Mouse (Mus musculus) hindbrain, embryonic 15.5 days (tissue): ENCODE results near the gene Tdo2. TPM values are rescaled to one million over a fixed set of nuclear protein-coding genes. Genes with fewer than 3 reads are reported as not detected.

ENCODE experiments used
- ATAC-seq: fragments of 200-750 bp; cut with Nextera tagmentation; 2 replicates; pipeline ENCODE4 v1.8.0; 2017; ENCODE audit warnings: low read depth, moderate number of reproducible peaks, moderate TSS enrichment; ENCODE audit not compliant: low FRiP score
- H3K27ac ChIP-seq: fragments of 300-500 bp; sonication (generic); replicated peaks from 2 replicates; pipeline ENCODE4 v1.5.1; 2015; ENCODE audit warnings: mild to moderate bottlenecking, inconsistent platforms
- H3K27me3 ChIP-seq: fragments of 300-500 bp; sonication (generic); 2 replicates; pipeline ENCODE4 v1.6.1; 2015; ENCODE audit warnings: control low read depth, inconsistent platforms
- H3K36me3 ChIP-seq: fragments of 300-500 bp; sonication (generic); 2 replicates; pipeline ENCODE4 v1.6.1; 2015; ENCODE audit warnings: control low read depth, inconsistent platforms
- H3K4me1 ChIP-seq: fragments of 300-500 bp; sonication (generic); replicated peaks from 2 replicates; pipeline ENCODE4 v1.6.1; 2015; ENCODE audit warnings: control low read depth, inconsistent platforms
- H3K4me2 ChIP-seq: fragments of 300-500 bp; sonication (generic); 2 replicates; pipeline ENCODE4 v1.6.1; 2015; ENCODE audit warnings: moderate library complexity, mild to moderate bottlenecking, inconsistent platforms
- H3K4me3 ChIP-seq: fragments of 300-500 bp; sonication (generic); 2 replicates; pipeline ENCODE4 v1.5.1; 2015; ENCODE audit warnings: mild to moderate bottlenecking, inconsistent platforms
- H3K9ac ChIP-seq: fragments of 300-500 bp; sonication (generic); 2 replicates; pipeline ENCODE4 v1.6.1; 2015; ENCODE audit warnings: inconsistent platforms
- H3K9me3 ChIP-seq: fragments of 300-500 bp; sonication (generic); 2 replicates; pipeline ENCODE4 v1.6.1; 2016; ENCODE audit warnings: control low read depth, inconsistent platforms
- WGBS: fragments of 180-500 bp; shearing (Covaris S2); methylation state at CpG from one replicate; pipeline ENCODE4 v1.1.7; 2015; 5-methylcytosine and 5-hydroxymethylcytosine counted together
- polyA plus RNA-seq: library from polyadenylated mRNA; unstranded; fragments of >200 nt; fragmentation: Nextera tagmentation; extraction: Ambion mirVana; gene quantifications from 2 replicates; pipeline ENCODE4 v1.2.1, GENCODE M21; 2015

Tdo2 gene
- polyA plus RNA-seq, 1 experiment from 2014 or later: 0.29 TPM

- WGBS: 80% methylated on average over 8 of the region's 8 CpGs
- no peak for ATAC-seq
- Histone ChIP-seq H3K36me3 (no peaks in the 10 kb centered on the region), H3K4me2 (no peak overlapping the region), H3K4me3 (no peak overlapping the region), H3K9ac (no peak overlapping the region), H3K27ac (no peak overlapping the region), H3K9me3 (no peaks in the 10 kb centered on the region), H3K27me3 (no peaks in the 10 kb centered on the region), H3K4me1 (no peaks in the 10 kb centered on the region)
These were observed 7.3 kb upstream of the Tdo2 start for GRCm38 (mm10) chr3:81983120-81983895.

- WGBS: 88% methylated on average over 5 of the region's 5 CpGs
- no peak within 1 kb of the TSS for H3K27ac ChIP-seq
- no peak for ATAC-seq
- no peak within 1 kb of the TSS for H3K9ac ChIP-seq
- H3K4me1 ChIP-seq: no peaks in the 10 kb centered on the region
- no peaks in the 10 kb centered on the region for H3K9me3 ChIP-seq
- no peaks in the 10 kb centered on the region for H3K36me3 ChIP-seq
- H3K4me3 ChIP-seq: no peak within 1 kb of the TSS
- no peaks in the 10 kb centered on the region for H3K27me3 ChIP-seq
- H3K4me2 ChIP-seq: no peak within 1 kb of the TSS
These were observed 6.0 kb upstream of the Tdo2 start, which contains the start of gene Asic5 for GRCm38 (mm10) chr3:81981990-81982389. TSS of gene Asic5 (plus strand) at chr3:81982290.

- Histone ChIP-seq H3K9ac (no peak overlapping the region), H3K4me1 (no peaks in the 10 kb centered on the region), H3K9me3 (no peaks in the 10 kb centered on the region), H3K4me3 (no peak overlapping the region), H3K27ac (no peak overlapping the region), H3K27me3 (no peaks in the 10 kb centered on the region), H3K36me3 (no peaks in the 10 kb centered on the region), H3K4me2 (no peak overlapping the region)
- WGBS: 97% methylated on average over 5 of the region's 5 CpGs
- ATAC-seq: no peak
These were observed 5.6 kb upstream of the Tdo2 start for GRCm38 (mm10) chr3:81981576-81981975.

- Histone ChIP-seq H3K9ac (no peak overlapping the region), H3K4me1 (no peaks in the 10 kb centered on the region), H3K9me3 (no peaks in the 10 kb centered on the region), H3K27me3 (no peaks in the 10 kb centered on the region), H3K4me2 (no peak overlapping the region), H3K4me3 (no peak overlapping the region), H3K27ac (no peak overlapping the region), H3K36me3 (no peaks in the 10 kb centered on the region)
- ATAC-seq: no peak
- WGBS: 81% methylated on average over 4 of the region's 4 CpGs
These were observed 395 bp downstream of the Tdo2 start for GRCm38 (mm10) chr3:81975607-81976006.

- Histone ChIP-seq H3K4me2 (no peak overlapping the region), H3K27ac (no peak overlapping the region), H3K4me1 (no peaks in the 10 kb centered on the region), H3K9ac (no peak overlapping the region), H3K27me3 (no peaks in the 10 kb centered on the region), H3K4me3 (no peak overlapping the region), H3K9me3 (no peaks in the 10 kb centered on the region), H3K36me3 (no peaks in the 10 kb centered on the region)
- whole genome bisulfite sequencing: 69% methylated on average over 3 of the region's 3 CpGs
- no peak for ATAC-seq
These were observed 11.4 kb downstream of the Tdo2 start for GRCm38 (mm10) chr3:81964596-81964995.

- Histone ChIP-seq H3K4me2 (no peak overlapping the region), H3K27ac (no peak overlapping the region), H3K9ac (no peak overlapping the region), H3K36me3 (no peaks in the 10 kb centered on the region), H3K9me3 (no peaks in the 10 kb centered on the region), H3K4me3 (no peak overlapping the region), H3K4me1 (no peaks in the 10 kb centered on the region), H3K27me3 (no peaks in the 10 kb centered on the region)
- no peak for ATAC-seq
- 71% methylated on average over 5 of the region's 5 CpGs for WGBS
These were observed 12.2 kb downstream of the Tdo2 start for GRCm38 (mm10) chr3:81963768-81964167.

- Histone ChIP-seq H3K27me3 (no peaks in the 10 kb centered on the region), H3K4me3 (no peak overlapping the region), H3K4me1 (no peaks in the 10 kb centered on the region), H3K4me2 (no peak overlapping the region), H3K36me3 (no peaks in the 10 kb centered on the region), H3K9ac (no peak overlapping the region), H3K27ac (no peak overlapping the region), H3K9me3 (no peaks in the 10 kb centered on the region)
- 89% methylated on average over 5 of the region's 5 CpGs for WGBS
- ATAC-seq: no peak
These were observed 14.7 kb downstream of the Tdo2 start for GRCm38 (mm10) chr3:81961336-81961735.

GRCm38 (mm10) chr3:81957484-81957883, 18.5 kb downstream of the Tdo2 start:
- Histone ChIP-seq H3K9ac (no peak overlapping the region), H3K4me3 (no peak overlapping the region), H3K36me3 (no peaks in the 10 kb centered on the region), H3K9me3 (no peaks in the 10 kb centered on the region), H3K27me3 (no peaks in the 10 kb centered on the region), H3K4me2 (no peak overlapping the region), H3K4me1 (no peaks in the 10 kb centered on the region), H3K27ac (no peak overlapping the region)
- 92% methylated on average over 5 of the region's 5 CpGs for WGBS
- no peak for ATAC-seq

GRCm38 (mm10) chr3:81951785-81952184, 24.2 kb downstream of the Tdo2 start:
- no peak overlapping the region for H3K27ac ChIP-seq
- ATAC-seq: no peak
- H3K36me3 ChIP-seq: no peaks in the 10 kb centered on the region
- H3K4me1 ChIP-seq: no peaks in the 10 kb centered on the region
- no peak overlapping the region for H3K4me3 ChIP-seq
- no peaks in the 10 kb centered on the region for H3K27me3 ChIP-seq
- WGBS: 79% methylated on average over 2 of the region's 2 CpGs
- H3K9me3 ChIP-seq: no peaks in the 10 kb centered on the region
- H3K4me2 ChIP-seq: no peak overlapping the region
- H3K9ac ChIP-seq: no peak overlapping the region

- H3K4me2 ChIP-seq: no peak overlapping the region
- H3K4me1 ChIP-seq: no peaks in the 10 kb centered on the region
- WGBS: 71% methylated on average over 1 of the region's 1 CpGs
- H3K9me3 ChIP-seq: no peaks in the 10 kb centered on the region
- H3K27ac ChIP-seq: no peak overlapping the region
- ATAC-seq: no peak
- H3K27me3 ChIP-seq: no peaks in the 10 kb centered on the region
- no peaks in the 10 kb centered on the region for H3K36me3 ChIP-seq
- no peak overlapping the region for H3K4me3 ChIP-seq
- no peak overlapping the region for H3K9ac ChIP-seq
These were observed 27.0 kb downstream of the Tdo2 start for GRCm38 (mm10) chr3:81949048-81949447.

GRCm38 (mm10) chr3:81944851-81945393, 31.1 kb downstream of the Tdo2 start:
- H3K27me3 ChIP-seq: no peaks in the 10 kb centered on the region
- 92% methylated on average over 7 of the region's 7 CpGs for WGBS
- H3K4me2 ChIP-seq: no peak overlapping the region
- no peak overlapping the region for H3K4me3 ChIP-seq
- H3K4me1 ChIP-seq: no peaks in the 10 kb centered on the region
- H3K27ac ChIP-seq: no peak overlapping the region
- H3K9me3 ChIP-seq: no peaks in the 10 kb centered on the region
- H3K9ac ChIP-seq: no peak overlapping the region
- no peaks in the 10 kb centered on the region for H3K36me3 ChIP-seq
- no peak for ATAC-seq

GRCm38 (mm10) chr3:81943097-81943496, 32.9 kb downstream of the Tdo2 start:
- H3K27me3 ChIP-seq: no peaks in the 10 kb centered on the region
- H3K27ac ChIP-seq: no peak overlapping the region
- H3K4me2 ChIP-seq: no peak overlapping the region
- no peaks in the 10 kb centered on the region for H3K4me1 ChIP-seq
- H3K9me3 ChIP-seq: no peaks in the 10 kb centered on the region
- 95% methylated on average over 3 of the region's 3 CpGs for WGBS
- H3K9ac ChIP-seq: no peak overlapping the region
- no peaks in the 10 kb centered on the region for H3K36me3 ChIP-seq
- no peak overlapping the region for H3K4me3 ChIP-seq
- ATAC-seq: no peak

GRCm38 (mm10) chr3:81942341-81942740, 33.7 kb downstream of the Tdo2 start:
- no peak overlapping the region for H3K27ac ChIP-seq
- H3K36me3 ChIP-seq: no peaks in the 10 kb centered on the region
- no peak overlapping the region for H3K4me2 ChIP-seq
- no peak overlapping the region for H3K9ac ChIP-seq
- ATAC-seq: no peak
- no peak overlapping the region for H3K4me3 ChIP-seq
- 90% methylated on average over 3 of the region's 3 CpGs for WGBS
- no peaks in the 10 kb centered on the region for H3K27me3 ChIP-seq
- H3K9me3 ChIP-seq: no peaks in the 10 kb centered on the region
- no peaks in the 10 kb centered on the region for H3K4me1 ChIP-seq
